Mouse (Mus musculus) right cerebral cortex, postnatal 25 days (tissue): ENCODE data around the gene Epha8.

Experiments used
- DNase-seq: peaks from one replicate; pipeline ENCODE4 v3.0.0; 2022

Gene Epha8

GRCm38 (mm10) chr4:136904767-136905539 lies 51.7 kb downstream of the Epha8 start:
- DNase-seq = no peak

GRCm38 (mm10) chr4:136899154-136899553 lies 57.5 kb downstream of the Epha8 start:
- no peak for DNase-seq

- no peak for DNase-seq
These were observed 58.0 kb downstream of the Epha8 start, which contains the start of gene C1qa for GRCm38 (mm10) chr4:136898637-136899036. Gene C1qa, minus strand, starts transcription at chr4:136898803.

GRCm38 (mm10) chr4:136898084-136898598 lies 58.5 kb downstream of the Epha8 start:
- no peak for DNase-seq

- DNase-seq = no peak
These were observed 60.2 kb downstream of the Epha8 start for GRCm38 (mm10) chr4:136896461-136896860.

- DNase-seq = no peak
These were observed 60.8 kb downstream of the Epha8 start for GRCm38 (mm10) chr4:136895861-136896260.

GRCm38 (mm10) chr4:136894821-136895220 lies 61.8 kb downstream of the Epha8 start:
- DNase-seq = no peak

GRCm38 (mm10) chr4:136893691-136894543 lies 62.7 kb downstream of the Epha8 start:
- peak; percentile 62 for DNase-seq

- DNase-seq = no peak
These were observed 63.8 kb downstream of the Epha8 start, which contains the start of gene C1qc for GRCm38 (mm10) chr4:136892811-136893210. Gene C1qc, minus strand, starts transcription at chr4:136893065.

- no peak for DNase-seq
These were observed 64.2 kb downstream of the Epha8 start for GRCm38 (mm10) chr4:136892371-136892770.

GRCm38 (mm10) chr4:136891115-136891514 lies 65.5 kb downstream of the Epha8 start:
- DNase-seq = no peak

- DNase-seq = no peak
These were observed 66.6 kb downstream of the Epha8 start for GRCm38 (mm10) chr4:136889981-136890380.

- no peak for DNase-seq
These were observed 68.9 kb downstream of the Epha8 start for GRCm38 (mm10) chr4:136887714-136888113.

- DNase-seq = no peak
These were observed 70.5 kb downstream of the Epha8 start, which contains the start of gene C1qb for GRCm38 (mm10) chr4:136886101-136886500. Gene C1qb, minus strand, starts transcription at chr4:136886187.
